In the genomic region with DNA sequence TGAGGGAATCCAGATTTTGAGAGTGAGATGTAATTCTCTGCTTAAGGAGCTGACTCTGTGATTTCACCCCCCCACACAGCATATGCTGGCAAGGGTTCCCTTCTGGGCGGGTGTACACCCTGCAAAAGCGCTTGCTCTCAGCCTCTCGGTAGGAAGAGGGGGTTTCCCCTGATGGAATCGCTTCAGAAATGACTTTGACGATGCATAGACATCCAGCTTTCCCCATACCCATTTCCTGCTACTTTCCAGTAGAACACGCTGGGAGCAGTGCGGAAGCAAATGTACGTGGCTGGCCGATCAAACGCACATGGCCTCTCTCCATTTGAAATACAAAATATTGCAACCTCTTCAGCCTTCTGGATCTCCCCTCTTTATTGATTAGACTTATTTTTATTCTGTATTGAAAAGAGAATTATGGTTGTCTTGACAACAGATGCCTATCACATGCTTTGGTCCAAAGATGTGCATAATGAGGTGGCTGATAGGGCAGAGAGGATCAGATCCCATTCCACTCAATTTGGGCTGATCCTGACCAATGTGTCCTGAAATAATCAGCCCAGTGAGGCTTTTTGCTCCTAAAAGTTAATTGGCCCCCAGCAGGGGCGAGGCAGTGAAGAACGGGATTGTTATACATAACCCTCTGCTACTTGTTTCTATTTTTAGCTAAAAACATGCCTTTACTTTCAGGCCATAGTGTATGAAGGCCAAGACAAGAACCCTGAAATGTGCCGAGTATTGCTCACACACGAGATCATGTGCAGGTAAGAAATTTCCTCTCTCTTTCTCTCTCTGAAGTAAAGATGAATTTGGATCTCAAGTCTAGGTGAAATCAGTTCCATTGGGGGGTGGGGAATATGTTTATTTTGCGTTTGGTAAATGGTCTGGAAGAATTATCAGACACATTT, we compare ENCODE assay signal across 1 mouse cellular context.
A peak's percentile ranks its signal among the peaks of the same experiment; 100 is the strongest.
TF ChIP-seq lines count a peak whose summit lies in the region.

No protein-coding gene starts in this region.

TF ChIP-seq in CH12.LX, 34 proteins besides CTCF, POLR2A, EP300 and RAD21 (continued from another document):
- TF ChIP-seq POLR2AphosphoS2 (IDR thresholded peaks at IDR 0.05; ENCODE audit: low read depth, low read length) (0 out of 2 replicates have a peak, but pooled peaks have one; percentile 38), IRF4 (IDR thresholded peaks at IDR 0.05; ENCODE audit: low read depth, low read length) (peak; percentile 99), MXI1 (IDR thresholded peaks at IDR 0.05; ENCODE audit: low read depth, low read length) (peak; percentile 83), CHD2 (IDR thresholded peaks at IDR 0.05; ENCODE audit: low read length) (peak; percentile 77), MAZ (IDR thresholded peaks at IDR 0.05; ENCODE audit: low read depth, low read length) (peak; percentile 95), ELF1 (IDR thresholded peaks at IDR 0.05; ENCODE audit: low read depth, low read length) (peak; percentile 71), E2F4 (IDR thresholded peaks at IDR 0.05; ENCODE audit: insufficient replicate concordance, low read depth, low read length) (0 out of 2 replicates have a peak, but pooled peaks have one; percentile 65), JUND (conservative IDR thresholded peaks at IDR 0.05; ENCODE audit: low read depth, low read length) (peak; percentile 96), ZC3H11A (IDR thresholded peaks at IDR 0.05; ENCODE audit: low read depth, low read length) (no peak), NRF1 (IDR thresholded peaks at IDR 0.05; ENCODE audit: low read depth, low read length) (peak; percentile 30; the same call in 1 of the 2 replicates), JUN (IDR thresholded peaks at IDR 0.05; ENCODE audit: insufficient read depth, low read depth, low read length) (peak; percentile 91), BHLHE40 (IDR thresholded peaks at IDR 0.05; ENCODE audit: low read depth, low read length) (peak; percentile 85), MAFK (IDR thresholded peaks at IDR 0.05; ENCODE audit: insufficient replicate concordance, low read length) (peak; percentile 73), TBP (conservative IDR thresholded peaks at IDR 0.05; ENCODE audit: low read depth, low read length) (0 out of 2 replicates have a peak, but pooled peaks have one; percentile 48), PAX5 (IDR thresholded peaks at IDR 0.05; ENCODE audit: low read length) (no peak), MAX (IDR thresholded peaks at IDR 0.05; ENCODE audit: low read length) (peak; percentile 96), CHD1 (IDR thresholded peaks at IDR 0.05; ENCODE audit: low read depth, low read length) (peak; percentile 94), SMC3 (IDR thresholded peaks at IDR 0.05; ENCODE audit: low read depth, low read length) (peak; percentile 10; the same call in 1 of the 2 replicates), GABPA (IDR thresholded peaks at IDR 0.05; ENCODE audit: insufficient replicate concordance, low read depth, low read length) (no peak), TCF12 (IDR thresholded peaks at IDR 0.05; ENCODE audit: low read depth, low read length) (peak; percentile 80), ZKSCAN1 (IDR thresholded peaks at IDR 0.05; ENCODE audit: borderline replicate concordance, low read depth, low read length) (no peak), USF1 (IDR thresholded peaks at IDR 0.05; ENCODE audit: low read depth, low read length) (no peak), KAT2A (IDR thresholded peaks at IDR 0.05; ENCODE audit: insufficient replicate concordance, low read length) (0 out of 2 replicates have a peak, but pooled peaks have one; percentile 10), USF2 (conservative IDR thresholded peaks at IDR 0.05; ENCODE audit: low read depth, low read length) (no peak), SIN3A (IDR thresholded peaks at IDR 0.05; ENCODE audit: low read length) (peak; percentile 86; the same call in 1 of the 2 replicates), RCOR1 (conservative IDR thresholded peaks at IDR 0.05; ENCODE audit: low read depth, low read length) (peak; percentile 98)
